Mouse (Mus musculus) midbrain, embryonic 14.5 days (tissue): ENCODE data around the gene Alk. TPM values are rescaled to one million over a fixed set of nuclear protein-coding genes. Genes with fewer than 3 reads are reported as not detected.

Experiments used
- ATAC-seq: fragments of 200-750 bp; cut with Nextera tagmentation; 2 replicates; pipeline ENCODE4 v1.8.0; 2017; ENCODE audit warnings: moderate number of reproducible peaks, moderate library complexity; ENCODE audit not compliant: low FRiP score, low TSS enrichment
- DNase-seq: peaks from one replicate; pipeline ENCODE4 v3.0.0-alpha.2; 2015
- H3K27ac ChIP-seq: fragments of 300-500 bp; sonication (generic); replicated peaks from 2 replicates; pipeline ENCODE4 v1.5.1; 2014; ENCODE audit warnings: mild to moderate bottlenecking, low read depth, low read length, moderate library complexity
- H3K27me3 ChIP-seq: fragments of 300-500 bp; sonication (generic); 2 replicates; pipeline ENCODE4 v1.6.1; 2014; ENCODE audit warnings: low read length, control low read depth, mixed read lengths; ENCODE audit not compliant: control insufficient read depth, insufficient read depth
- H3K36me3 ChIP-seq: fragments of 300-500 bp; sonication (generic); 2 replicates; pipeline ENCODE4 v1.6.1; 2014; ENCODE audit warnings: low read length, control low read depth; ENCODE audit not compliant: control insufficient read depth, insufficient read depth
- H3K4me1 ChIP-seq: fragments of 300-500 bp; sonication (generic); 2 replicates; pipeline ENCODE4 v1.6.1; 2014; ENCODE audit warnings: mild to moderate bottlenecking, antibody characterized with exemption, low read length, control low read depth; ENCODE audit not compliant: control insufficient read depth, insufficient read depth
- H3K4me2 ChIP-seq: fragments of 300-500 bp; sonication (generic); 2 replicates; pipeline ENCODE4 v1.6.1; 2014; ENCODE audit warnings: mild to moderate bottlenecking, low read length, moderate library complexity
- H3K4me3 ChIP-seq: fragments of 300-500 bp; sonication (generic); replicated peaks from 2 replicates; pipeline ENCODE4 v1.5.1; 2014; ENCODE audit warnings: low read depth, low read length
- H3K9ac ChIP-seq: fragments of 300-500 bp; sonication (generic); replicated peaks from 2 replicates; pipeline ENCODE4 v1.6.1; 2014; ENCODE audit warnings: mild to moderate bottlenecking, low read length, moderate library complexity
- H3K9me3 ChIP-seq: fragments of 300-500 bp; sonication (generic); 2 replicates; pipeline ENCODE4 v1.6.1; 2016; ENCODE audit warnings: low read length, control low read depth, mixed read lengths; ENCODE audit not compliant: control insufficient read depth
- WGBS: fragments of 180-500 bp; shearing (Covaris S2); extraction: QIAGEN DNeasy Blood & Tissue Kit; methylation state at CpG from one replicate; pipeline ENCODE4 v1.1.7; 2014; 5-methylcytosine and 5-hydroxymethylcytosine counted together
- polyA plus RNA-seq: library from polyadenylated mRNA; unstranded; fragments of >200 nt; fragmentation: Nextera tagmentation; extraction: Ambion mirVana; gene quantifications from 2 replicates; pipeline ENCODE4 v1.2.1, GENCODE M21; 2014

The Alk gene
- polyA plus RNA-seq, 1 experiment from 2014 or later, result 2.6 TPM

GRCm38 (mm10) chr17:72015253-72015652, 589.2 kb downstream of the Alk start:
- no peak for DNase-seq
- Histone ChIP-seq H3K9me3 (no peaks in the 10 kb centered on the region), H3K4me3 (no peak overlapping the region), H3K36me3 (no peaks in the 10 kb centered on the region), H3K9ac (no peak overlapping the region), H3K4me1 (no peaks in the 10 kb centered on the region), H3K4me2 (no peak overlapping the region), H3K27me3 (no peaks in the 10 kb centered on the region), H3K27ac (no peak overlapping the region)
- 65% methylated on average over 3 of the region's 3 CpGs for WGBS
- ATAC-seq, result no peak

- 91% methylated on average over 9 of the region's 9 CpGs for WGBS
- no peak for ATAC-seq
Measured at GRCm38 (mm10) chr17:72012775-72013174, 591.7 kb downstream of the Alk start.

GRCm38 (mm10) chr17:72009836-72010235, 594.6 kb downstream of the Alk start:
- H3K9me3 ChIP-seq, result no peaks in the 10 kb centered on the region
- H3K4me3 ChIP-seq, result no peak overlapping the region
- ATAC-seq (no peak), DNase-seq (no peak)
- H3K36me3 ChIP-seq, result no peaks in the 10 kb centered on the region
- no peaks in the 10 kb centered on the region for H3K27me3 ChIP-seq
- H3K4me1 ChIP-seq, result no peaks in the 10 kb centered on the region
- no peak overlapping the region for H3K4me2 ChIP-seq
- 93% methylated on average over 2 of the region's 2 CpGs for WGBS
- no peak overlapping the region for H3K9ac ChIP-seq
- no peak overlapping the region for H3K27ac ChIP-seq

More at GRCm38 (mm10) chr17:72012775-72013174, 591.7 kb downstream of the Alk start:
- Histone ChIP-seq H3K36me3 (no peaks in the 10 kb centered on the region), H3K27me3 (no peaks in the 10 kb centered on the region), H3K4me2 (no peak overlapping the region), H3K27ac (no peak overlapping the region), H3K4me3 (no peak overlapping the region), H3K9ac (no peak overlapping the region), H3K4me1 (no peaks in the 10 kb centered on the region), H3K9me3 (no peaks in the 10 kb centered on the region)
- no peak for DNase-seq

GRCm38 (mm10) chr17:72008389-72008788, 596.0 kb downstream of the Alk start:
- Histone ChIP-seq H3K27ac (no peak overlapping the region), H3K4me2 (no peak overlapping the region), H3K4me3 (no peak overlapping the region), H3K9ac (no peak overlapping the region), H3K9me3 (no peaks in the 10 kb centered on the region), H3K36me3 (no peaks in the 10 kb centered on the region), H3K27me3 (no peaks in the 10 kb centered on the region), H3K4me1 (no peaks in the 10 kb centered on the region)
- 84% methylated on average over 5 of the region's 5 CpGs for WGBS
- ATAC-seq (no peak), DNase-seq (no peak)

- H3K4me2 ChIP-seq, result no peak overlapping the region
- no peak overlapping the region for H3K27ac ChIP-seq
- H3K9me3 ChIP-seq, result no peaks in the 10 kb centered on the region
- WGBS, result 86% methylated on average over 6 of the region's 6 CpGs
- H3K27me3 ChIP-seq, result no peaks in the 10 kb centered on the region
- H3K9ac ChIP-seq, result no peak overlapping the region
- DNase-seq, result no peak
- H3K36me3 ChIP-seq, result no peaks in the 10 kb centered on the region
- no peak overlapping the region for H3K4me3 ChIP-seq
- ATAC-seq, result no peak
- no peaks in the 10 kb centered on the region for H3K4me1 ChIP-seq
Measured at GRCm38 (mm10) chr17:72005365-72005764, 599.1 kb downstream of the Alk start.

- H3K9me3 ChIP-seq, result no peaks in the 10 kb centered on the region
- no peaks in the 10 kb centered on the region for H3K27me3 ChIP-seq
- H3K9ac ChIP-seq, result no peak overlapping the region
- no peak overlapping the region for H3K27ac ChIP-seq
- no peaks in the 10 kb centered on the region for H3K4me1 ChIP-seq
- WGBS, result 77% methylated on average over 5 of the region's 5 CpGs
- no peak for DNase-seq
- no peaks in the 10 kb centered on the region for H3K36me3 ChIP-seq
- no peak overlapping the region for H3K4me2 ChIP-seq
- no peak for ATAC-seq
- H3K4me3 ChIP-seq, result no peak overlapping the region
Measured at GRCm38 (mm10) chr17:71999527-72000482, 604.6 kb downstream of the Alk start.

GRCm38 (mm10) chr17:71997680-71998079, 606.7 kb downstream of the Alk start:
- H3K4me3 ChIP-seq, result no peak overlapping the region
- H3K4me1 ChIP-seq, result no peaks in the 10 kb centered on the region
- no peaks in the 10 kb centered on the region for H3K36me3 ChIP-seq
- no peaks in the 10 kb centered on the region for H3K27me3 ChIP-seq
- 71% methylated on average over 3 of the region's 3 CpGs for WGBS
- no peak overlapping the region for H3K27ac ChIP-seq
- H3K4me2 ChIP-seq, result no peak overlapping the region
- ATAC-seq (no peak), DNase-seq (no peak)
- no peaks in the 10 kb centered on the region for H3K9me3 ChIP-seq
- H3K9ac ChIP-seq, result no peak overlapping the region

GRCm38 (mm10) chr17:71995539-71995938, 608.9 kb downstream of the Alk start:
- Histone ChIP-seq H3K4me3 (no peak overlapping the region), H3K4me2 (no peak overlapping the region), H3K36me3 (no peaks in the 10 kb centered on the region), H3K9me3 (no peaks in the 10 kb centered on the region), H3K4me1 (no peaks in the 10 kb centered on the region), H3K27me3 (no peaks in the 10 kb centered on the region), H3K9ac (no peak overlapping the region), H3K27ac (no peak overlapping the region)
- 88% methylated on average over 3 of the region's 3 CpGs for WGBS
- DNase-seq (no peak), ATAC-seq (no peak)

- no peak for ATAC-seq
- no peak overlapping the region for H3K4me2 ChIP-seq
- DNase-seq, result no peak
- H3K9me3 ChIP-seq, result no peaks in the 10 kb centered on the region
- 94% methylated on average over 1 of the region's 1 CpGs for WGBS
- H3K4me1 ChIP-seq, result no peaks in the 10 kb centered on the region
- no peak overlapping the region for H3K4me3 ChIP-seq
- H3K9ac ChIP-seq, result no peak overlapping the region
- H3K27ac ChIP-seq, result no peak overlapping the region
- H3K36me3 ChIP-seq, result no peaks in the 10 kb centered on the region
- no peaks in the 10 kb centered on the region for H3K27me3 ChIP-seq
Measured at GRCm38 (mm10) chr17:71994144-71994543, 610.3 kb downstream of the Alk start.
